Mouse (Mus musculus) hindbrain, postnatal 0 days (tissue): ENCODE measurements around the gene Sh2d5. TPM values are rescaled to one million over a fixed set of nuclear protein-coding genes. Genes with fewer than 3 reads are reported as not detected.
A peak's percentile ranks its signal among the peaks of the same experiment; 100 is the strongest.

Experiments
- ATAC-seq: fragments of 200-750 bp; cut with Nextera tagmentation; 2 replicates; pipeline ENCODE4 v1.8.0; 2017; ENCODE audit warnings: mild to moderate bottlenecking, moderate TSS enrichment, moderate library complexity
- DNase-seq: peaks from one replicate; pipeline ENCODE4 v3.0.0-alpha.2; 2015; ENCODE audit warnings: low spot score
- H3K27ac ChIP-seq: fragments of 300-500 bp; sonication (generic); 2 replicates; pipeline ENCODE4 v1.5.1; 2014; ENCODE audit warnings: mild to moderate bottlenecking
- H3K27me3 ChIP-seq: fragments of 300-500 bp; sonication (generic); 2 replicates; pipeline ENCODE4 v1.6.1; 2014; ENCODE audit warnings: low read length, mixed read lengths; ENCODE audit not compliant: insufficient read depth
- H3K36me3 ChIP-seq: fragments of 300-500 bp; sonication (generic); 2 replicates; pipeline ENCODE4 v1.6.1; 2014; ENCODE audit warnings: low read length, mixed read lengths; ENCODE audit not compliant: insufficient read depth
- H3K4me1 ChIP-seq: fragments of 300-500 bp; sonication (generic); 2 replicates; pipeline ENCODE4 v1.6.1; 2014; ENCODE audit warnings: antibody characterized with exemption, low read length, mixed read lengths; ENCODE audit not compliant: insufficient read depth
- H3K4me2 ChIP-seq: fragments of 300-500 bp; sonication (generic); 2 replicates; pipeline ENCODE4 v1.6.1; 2014; ENCODE audit warnings: low read depth, mild to moderate bottlenecking, low read length, moderate library complexity, mixed read lengths
- H3K4me3 ChIP-seq: fragments of 300-500 bp; sonication (generic); 2 replicates; pipeline ENCODE4 v1.5.1; 2014; ENCODE audit warnings: low read length
- H3K9ac ChIP-seq: fragments of 300-500 bp; sonication (generic); replicated peaks from 2 replicates; pipeline ENCODE4 v1.6.1; 2014; ENCODE audit warnings: mild to moderate bottlenecking, low read length, moderate library complexity, mixed read lengths
- H3K9me3 ChIP-seq: fragments of 300-500 bp; sonication (generic); 2 replicates; pipeline ENCODE4 v1.6.1; 2016; ENCODE audit warnings: low read length, mixed read lengths
- CTCF ChIP-seq: IDR thresholded peaks from 2 replicates; pipeline ENCODE4 v1.5.1; 2016; ENCODE audit warnings: antibody characterized with exemption, control low read depth, low read depth
- WGBS: fragments of 180-500 bp; shearing (Covaris S2); extraction: QIAGEN DNeasy Blood & Tissue Kit; methylation state at CpG from one replicate; pipeline ENCODE4 v1.1.7; 2014; 5-methylcytosine and 5-hydroxymethylcytosine counted together
- polyA plus RNA-seq: library from polyadenylated mRNA; unstranded; fragments of >200 nt; fragmentation: Nextera tagmentation; extraction: Ambion mirVana; gene quantifications from 2 replicates; pipeline ENCODE4 v1.2.1, GENCODE M21; 2015
- total RNA-seq: library from RNA; depleted of rRNA; stranded (reverse); fragments of >200 nt; gene quantifications from 2 replicates; pipeline ENCODE4 v1.2.3, GENCODE M21; 2014

Sh2d5 gene
- total and polyA plus RNA-seq, 2 experiments from 2014 or later: 14.7 to 45.8 TPM

GRCm38 (mm10) chr4:138301271-138301780 is 51.1 kb downstream of the Sh2d5 start:
- H3K9me3 ChIP-seq: no peaks in the 10 kb centered on the region
- WGBS: 83% methylated on average over 10 of the region's 10 CpGs
- no peak for DNase-seq
- H3K4me2 ChIP-seq: no peak overlapping the region
- H3K27me3 ChIP-seq: no peaks in the 10 kb centered on the region
- no peak for ATAC-seq
- no peaks in the 10 kb centered on the region for H3K36me3 ChIP-seq
- no peak for TF ChIP-seq CTCF
- no peak overlapping the region for H3K4me3 ChIP-seq
- peaks cover 10% of the 10 kb centered on the region for H3K4me1 ChIP-seq
- H3K9ac ChIP-seq: no peak overlapping the region
- no peak overlapping the region for H3K27ac ChIP-seq

- Histone ChIP-seq H3K27ac (no peak overlapping the region), H3K4me1 (peaks cover 10% of the 10 kb centered on the region), H3K36me3 (no peaks in the 10 kb centered on the region), H3K9me3 (no peaks in the 10 kb centered on the region), H3K27me3 (no peaks in the 10 kb centered on the region), H3K9ac (no peak overlapping the region), H3K4me2 (no peak overlapping the region), H3K4me3 (no peak overlapping the region)
- ATAC-seq (no peak), DNase-seq (no peak)
- TF ChIP-seq CTCF: no peak
- 100% methylated on average over 3 of the region's 3 CpGs for WGBS
These were observed 52.8 kb downstream of the Sh2d5 start for GRCm38 (mm10) chr4:138303011-138303410.

GRCm38 (mm10) chr4:138303742-138304141 is 53.5 kb downstream of the Sh2d5 start:
- no peak for ATAC-seq
- H3K4me3 ChIP-seq: peak overlapping the region; percentile 99
- H3K27me3 ChIP-seq: no peaks in the 10 kb centered on the region
- H3K4me1 ChIP-seq: peaks cover 10% of the 10 kb centered on the region
- WGBS: 13% methylated on average over 18 of the region's 18 CpGs
- H3K9me3 ChIP-seq: no peaks in the 10 kb centered on the region
- no peak for DNase-seq
- peak overlapping the region; percentile 93 for H3K4me2 ChIP-seq
- peak overlapping the region; percentile 65 for H3K9ac ChIP-seq
- H3K36me3 ChIP-seq: 0 out of 2 replicates have a peak, but pooled peaks cover under 1% of the 10 kb centered on the region
- TF ChIP-seq CTCF: no peak
- peak overlapping the region; percentile 67 for H3K27ac ChIP-seq

GRCm38 (mm10) chr4:138304340-138305104 is 54.3 kb downstream of the Sh2d5 start, which contains the start of gene Ddost:
Gene Ddost (plus strand): TSS chr4:138304730.
- Histone ChIP-seq H3K9me3 (no peaks in the 10 kb centered on the region), H3K9ac (peak within 1 kb of the TSS; percentile 85), H3K36me3 (0 out of 2 replicates have a peak, but pooled peaks cover 5% of the 10 kb centered on the region), H3K27ac (peak within 1 kb of the TSS; percentile 83), H3K4me2 (peak within 1 kb of the TSS; percentile 93), H3K4me3 (peak within 1 kb of the TSS; percentile 99), H3K27me3 (no peaks in the 10 kb centered on the region), H3K4me1 (peaks cover 10% of the 10 kb centered on the region)
- peak; percentile 98 for ATAC-seq
- under 1% methylated on average over 56 of the region's 64 CpGs for WGBS
- TF ChIP-seq CTCF: no peak
- peak; percentile 100 for DNase-seq

- no peak for ATAC-seq
- H3K4me1 ChIP-seq: peaks cover 10% of the 10 kb centered on the region
- H3K4me2 ChIP-seq: no peak overlapping the region
- 76% methylated on average over 3 of the region's 3 CpGs for WGBS
- no peak for DNase-seq
- no peak overlapping the region for H3K27ac ChIP-seq
- H3K9me3 ChIP-seq: no peaks in the 10 kb centered on the region
- H3K9ac ChIP-seq: no peak overlapping the region
- H3K27me3 ChIP-seq: no peaks in the 10 kb centered on the region
- H3K4me3 ChIP-seq: no peak overlapping the region
- H3K36me3 ChIP-seq: peaks cover 16% of the 10 kb centered on the region
- no peak for TF ChIP-seq CTCF
These were observed 56.8 kb downstream of the Sh2d5 start for GRCm38 (mm10) chr4:138307025-138307424.

GRCm38 (mm10) chr4:138307739-138308138 is 57.5 kb downstream of the Sh2d5 start:
- Histone ChIP-seq H3K27ac (no peak overlapping the region), H3K4me3 (no peak overlapping the region), H3K27me3 (no peaks in the 10 kb centered on the region), H3K4me1 (peaks cover 10% of the 10 kb centered on the region), H3K4me2 (no peak overlapping the region), H3K9ac (no peak overlapping the region), H3K36me3 (peaks cover 21% of the 10 kb centered on the region), H3K9me3 (no peaks in the 10 kb centered on the region)
- no peak for ATAC-seq
- no peak for DNase-seq
- no peak for TF ChIP-seq CTCF
- 86% methylated on average over 12 of the region's 12 CpGs for WGBS
